Mouse (Mus musculus) ovary, postnatal 10 days (tissue): ENCODE results near the gene Rbbp7.

ENCODE experiments used
- DNase-seq: peaks from one replicate; pipeline ENCODE4 v3.0.0; 2022; ENCODE audit warnings: low spot score

Gene Rbbp7

GRCm38 (mm10) chrX:162828016-162828415, 67.8 kb downstream of the Rbbp7 start:
- no peak for DNase-seq
